In the genomic region with DNA sequence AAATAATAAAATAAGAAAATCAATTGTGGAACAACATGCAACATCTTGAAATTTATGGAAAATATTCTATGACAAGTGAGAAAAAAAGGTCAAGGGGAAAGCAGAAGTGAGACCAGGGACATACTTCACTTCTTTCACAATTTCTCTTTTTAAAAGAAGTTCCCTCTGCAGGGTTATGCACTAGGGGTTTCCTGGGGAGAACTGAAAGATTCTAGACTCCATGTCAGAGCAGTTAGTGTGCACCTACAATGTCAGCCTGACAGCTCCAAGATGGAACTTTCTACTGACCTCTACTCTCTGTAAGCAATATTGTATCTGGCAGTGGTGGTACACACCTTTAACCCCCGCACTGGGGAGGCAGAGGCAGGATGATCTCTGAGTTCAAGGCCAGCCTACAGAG, we compare ENCODE assay signal across 29 mouse cellular contexts. TPM values are rescaled to one million over a fixed set of nuclear protein-coding genes. Genes with fewer than 3 reads are reported as not detected.
DNase-seq lines count a peak whose midpoint lies in the region; ATAC-seq and TF ChIP-seq lines count a peak whose summit lies in the region.
"Had no signal": no experiment of that assay in that cellular context is flagged by ENCODE, and none has a peak within 500 bp of the region (broad histone marks: within the 10 kb centered on the region; RNA-seq: fewer than 3 reads in every experiment).

No protein-coding gene starts in this region.

- no peak for TF ChIP-seq CTCF in liver, adult 2 months (IDR thresholded peaks at IDR 0.05; ENCODE audit: low read depth, low read length)

- H3K9ac ChIP-seq in liver, adult 2 months (ENCODE audit: low read depth, low read length) = no peak overlapping the region
- H3K9ac ChIP-seq in liver, embryonic 12.5 days = no peak overlapping the region
- H3K9ac ChIP-seq: forebrain, embryonic 15.5 days; hindbrain, embryonic 13.5 days; limb, embryonic 15.5 days; lung, embryonic 14.5 days; midbrain, embryonic 13.5 days; neural tube, embryonic 12.5 days had no signal

- WGBS in liver, adult 2 months = 90% methylated on average over 1 of the region's 1 CpGs
- WGBS in liver, embryonic 12.5 days (ENCODE audit: insufficient replicate concordance) = 80% methylated on average over 1 of the region's 1 CpGs

- H3K79me2 ChIP-seq in liver, adult 2 months (ENCODE audit: control insufficient read depth, insufficient read depth, low read length) = no peaks in the 10 kb centered on the region

- H3K36me3 ChIP-seq in liver, adult 2 months (ENCODE audit: control insufficient read depth, insufficient read depth, low read length) = no peaks in the 10 kb centered on the region
- H3K36me3 ChIP-seq in liver, embryonic 12.5 days = no peaks in the 10 kb centered on the region
- H3K36me3 ChIP-seq in splenic B cell, adult 2 months (ENCODE audit: control insufficient read depth, insufficient read depth, low read length, poor library complexity, severe bottlenecking) = no peaks in the 10 kb centered on the region
- H3K36me3 ChIP-seq: embryonic facial prominence, embryonic 10.5 days; forebrain, embryonic 15.5 days; hindbrain, embryonic 13.5 days; limb, embryonic 15.5 days; midbrain, embryonic 13.5 days; neural tube, embryonic 12.5 days had no signal

- no peak for ATAC-seq in liver, embryonic 12.5 days
- peak; percentile 77 to 80; a peak in 3 of 4 replicates for ATAC-seq in hematopoietic stem cell, adult 5-6 weeks (replicated peaks in 1 of 2; ENCODE audit: insufficient read depth in 1 of 2, low FRiP score in 2 of 2, low TSS enrichment in 1 of 2, low read depth in 1 of 2, poor library complexity in 2 of 2, severe bottlenecking in 2 of 2)
- ATAC-seq: activated CD4-positive, CD25-positive, alpha-beta regulatory T cell, adult 4 months; forebrain, embryonic 15.5 days; midbrain, embryonic 13.5 days had no signal

- no peak overlapping the region for H3K27ac ChIP-seq in liver, adult 2 months (replicated peaks; ENCODE audit: insufficient read depth, low read depth, low read length)
- H3K27ac ChIP-seq in liver, embryonic 12.5 days = no peak overlapping the region
- H3K27ac ChIP-seq: embryonic facial prominence, embryonic 10.5 days; forebrain, embryonic 15.5 days; heart, adult 2 months; hindbrain, embryonic 13.5 days; left cerebral cortex, adult 2 months; limb, embryonic 15.5 days; midbrain, embryonic 13.5 days; neural tube, embryonic 12.5 days had no signal

- H3K9me3 ChIP-seq in liver, embryonic 12.5 days (replicated peaks) = peaks cover 8% of the 10 kb centered on the region; the same call in 1 of the 2 replicates
- H3K9me3 ChIP-seq: forebrain, embryonic 15.5 days; hindbrain, embryonic 13.5 days; midbrain, embryonic 13.5 days; neural tube, embryonic 12.5 days had no signal

- H3K4me3 ChIP-seq in liver, adult 2 months (ENCODE audit: insufficient read depth, low read depth, low read length) = no peak overlapping the region
- no peak overlapping the region for H3K4me3 ChIP-seq in liver, embryonic 12.5 days
- H3K4me3 ChIP-seq: embryonic facial prominence, embryonic 10.5 days; forebrain, embryonic 15.5 days; heart, adult 2 months; hindbrain, embryonic 13.5 days; left cerebral cortex, adult 2 months; limb, embryonic 15.5 days; megakaryocyte, embryonic 14.5 days; midbrain, embryonic 13.5 days; neural tube, embryonic 12.5 days had no signal

- peak; percentile 19 for DNase-seq in liver, adult 2 months (ENCODE audit: extremely low read depth, low read depth, low spot score)
- DNase-seq in spleen, postnatal 36 days (ENCODE audit: low spot score in 2 of 2) = peak; percentile 74 to 82
- DNase-seq in spleen, adult 12 weeks (ENCODE audit: low spot score) = no peak
- peak; percentile 83 for DNase-seq in splenic B cell, adult 2 months (ENCODE audit: low read depth, low spot score)
- no peak for DNase-seq in frontal cortex, postnatal 36 days (ENCODE audit: low spot score in 2 of 2)
- DNase-seq in right cerebral cortex, postnatal 25 days = no peak
- DNase-seq: adrenal gland, postnatal 10 days; cerebellum, adult 9-11 months; gastrocnemius, postnatal 10 days; heart, adult 2 months; kidney, adult 11 months; kidney, postnatal 4 days; layer of hippocampus, adult 9-11 months; left cerebral cortex, postnatal 4 days; lung, embryonic 14.5 days; spleen, adult 18-20 months; thymus, adult 18-20 months; thymus, postnatal 36 days had no signal

- no peaks in the 10 kb centered on the region for H3K27me3 ChIP-seq in liver, adult 2 months (ENCODE audit: control insufficient read depth, insufficient read depth, low read length)
- H3K27me3 ChIP-seq in liver, embryonic 12.5 days (replicated peaks) = no peaks in the 10 kb centered on the region
- no peaks in the 10 kb centered on the region; the same call in 1 of the 2 replicates for H3K27me3 ChIP-seq in splenic B cell, adult 2 months (ENCODE audit: control insufficient read depth, insufficient read depth, low read length, poor library complexity, severe bottlenecking)
- H3K27me3 ChIP-seq: forebrain, embryonic 15.5 days; hindbrain, embryonic 13.5 days; limb, embryonic 15.5 days; megakaryocyte, embryonic 14.5 days; midbrain, embryonic 13.5 days; neural tube, embryonic 12.5 days had no signal

- H3K4me2 ChIP-seq in liver, embryonic 12.5 days = no peak overlapping the region
- H3K4me2 ChIP-seq: forebrain, embryonic 15.5 days; hindbrain, embryonic 13.5 days; limb, embryonic 15.5 days; lung, embryonic 14.5 days; midbrain, embryonic 13.5 days; neural tube, embryonic 12.5 days had no signal

- no peaks in the 10 kb centered on the region for H3K4me1 ChIP-seq in liver, adult 2 months (ENCODE audit: control insufficient read depth, insufficient read depth, low read length)
- H3K4me1 ChIP-seq in liver, embryonic 12.5 days = peaks cover 37% of the 10 kb centered on the region
- H3K4me1 ChIP-seq: neural tube, embryonic 12.5 days had no signal

- TF ChIP-seq POLR2A in liver, adult 2 months (IDR thresholded peaks at IDR 0.05; ENCODE audit: extremely low read depth, insufficient read depth, low read length) = no peak

RNA-seq across cellular contexts. Expression of gene Nup160, which starts 3.7 kb away (rescaled TPM):
- total RNA-seq in liver, adult 2 months (2014; rRNA removed) = 9.6 and 13.7 TPM in 2 replicates
- polyA plus RNA-seq in liver, adult 2 months (2012; rRNA removed) = 1.3 and 3.1 TPM in 2 replicates
- polyA plus RNA-seq in liver, embryonic 12.5 days (2016; fragmentation: Nextera tagmentation; extraction: Ambion mirVana) = 60.3 and 61.3 TPM in 2 replicates
- total RNA-seq in hematopoietic stem cell, adult 5-6 weeks (2017) = 49.7 and 56.0 TPM in 2 replicates

Comparison
In these comparisons a context has a peak if more than half of its experiments do, and no peak if none do; other contexts are left out.
1. DNase-seq: peak in liver, adult 2 months (single experiment), spleen, postnatal 36 days (2 of 2) and splenic B cell, adult 2 months (single experiment); none in spleen, adult 12 weeks (single experiment), frontal cortex, postnatal 36 days (0 of 2) and right cerebral cortex, postnatal 25 days (single experiment).